Mouse (Mus musculus): ENCODE data around the gene Ice2.

DNA sequence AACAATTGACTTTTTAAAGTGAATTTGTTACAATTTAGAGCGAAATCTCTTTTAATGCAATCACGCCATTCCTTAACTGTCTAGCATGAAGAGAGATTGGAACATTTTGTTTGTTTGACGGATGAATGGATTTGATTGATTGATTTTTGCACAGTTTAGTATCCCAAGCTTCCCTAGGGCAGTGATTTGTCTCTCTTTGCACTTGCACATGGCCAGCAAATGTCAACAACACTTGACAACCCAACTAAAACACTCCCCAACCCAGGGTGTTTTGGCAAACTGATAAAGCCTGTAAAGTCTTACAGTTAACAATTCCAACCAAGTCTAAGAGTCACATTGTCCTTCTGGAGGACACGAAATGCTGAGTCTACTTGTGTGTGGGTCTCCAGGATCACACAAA lies 10.4 kb upstream of the Ice2 start:
- no peak for TF ChIP-seq POLR2A (IDR thresholded peaks at IDR 0.05; ENCODE audit: insufficient read length, low read depth)
- TF ChIP-seq REST (IDR thresholded peaks at IDR 0.05; ENCODE audit: insufficient read depth, insufficient read length) = no peak
- no peak for TF ChIP-seq E2F4 (IDR thresholded peaks at IDR 0.05; ENCODE audit: insufficient read depth)
- TF ChIP-seq TCF12 (IDR thresholded peaks at IDR 0.05; ENCODE audit: insufficient read depth, poor library complexity, severe bottlenecking) = no peak
- no peak for TF ChIP-seq MYOD1 (IDR thresholded peaks at IDR 0.05; ENCODE audit: control insufficient read depth in 1 of 3, insufficient read length in 2 of 3, low read depth in 2 of 3)
- no peak for TF ChIP-seq USF1 (IDR thresholded peaks at IDR 0.05; ENCODE audit: low read depth)
- no peak for TF ChIP-seq POLR2AphosphoS2 (IDR thresholded peaks at IDR 0.05; ENCODE audit: insufficient read length, low read depth)
- TF ChIP-seq MAX (IDR thresholded peaks at IDR 0.05; ENCODE audit: low read depth) = no peak
- TF ChIP-seq CEBPB (IDR thresholded peaks at IDR 0.05; ENCODE audit: insufficient read depth, poor library complexity, severe bottlenecking) = no peak
- no peak for TF ChIP-seq SRF (IDR thresholded peaks at IDR 0.05; ENCODE audit: control insufficient read depth, insufficient read length, low read depth)
- no peak for TF ChIP-seq MYOG (IDR thresholded peaks at IDR 0.05; ENCODE audit: control insufficient read depth in 1 of 3, insufficient read depth in 1 of 3, insufficient read length in 2 of 3, low read depth in 2 of 3)
- no peak for TF ChIP-seq TCF3 (IDR thresholded peaks at IDR 0.05; ENCODE audit: insufficient read length, low read depth)

Measured in myocyte (in vitro differentiated cells).